Mouse (Mus musculus) MEL (cell line): ENCODE results near the gene Ankrd34c.

Experiments used
- CTCF ChIP-seq, 3 experiments: IDR thresholded peaks in 2 of 3; conservative IDR thresholded peaks in 1 of 3; 2 replicates each; pipeline ENCODE4 v1.5.1; 2011 to 2012; ENCODE audit warnings: low read length in 3 of 3, low read depth in 2 of 3, mild to moderate bottlenecking in 2 of 3, improper control_type of control experiment in 1 of 3, inconsistent platforms in 1 of 3, mixed read lengths in 1 of 3, moderate library complexity in 1 of 3; ENCODE audit not compliant: control insufficient read depth in 1 of 3, insufficient read depth in 1 of 3, poor library complexity in 1 of 3, severe bottlenecking in 1 of 3
- E2F4 ChIP-seq: IDR thresholded peaks from 2 replicates; pipeline ENCODE4 v1.6.1; 2011; ENCODE audit warnings: low read depth, low read length, improper control_type of control experiment, borderline replicate concordance
- ETS1 ChIP-seq: IDR thresholded peaks from 2 replicates; pipeline ENCODE4 v1.6.1; 2012; ENCODE audit warnings: low read depth, mild to moderate bottlenecking, inconsistent platforms, low read length, improper control_type of control experiment, moderate library complexity
- GABPA ChIP-seq: IDR thresholded peaks from 2 replicates; pipeline ENCODE4 v1.6.1; 2012; ENCODE audit warnings: low read depth, mild to moderate bottlenecking, inconsistent platforms, low read length, improper control_type of control experiment, moderate library complexity
- GATA1 ChIP-seq: IDR thresholded peaks from 2 replicates; pipeline ENCODE4 v1.6.1; 2011; ENCODE audit warnings: low read depth, low read length, improper control_type of control experiment
- MYC ChIP-seq: IDR thresholded peaks from 2 replicates; pipeline ENCODE4 v1.6.1; 2011; ENCODE audit warnings: low read depth, mild to moderate bottlenecking, low read length, improper control_type of control experiment, moderate library complexity
- POLR2A ChIP-seq, 2 experiments: IDR thresholded peaks; 2 replicates each; pipeline ENCODE4 v1.6.1; 2011 to 2012; ENCODE audit warnings: low read length in 2 of 2, mild to moderate bottlenecking in 2 of 2, control low read depth in 1 of 2, improper control_type of control experiment in 1 of 2, low read depth in 1 of 2, moderate library complexity in 1 of 2; ENCODE audit not compliant: control insufficient read depth in 1 of 2, insufficient read depth in 1 of 2, poor library complexity in 1 of 2
- TAL1 ChIP-seq: IDR thresholded peaks from 2 replicates; pipeline ENCODE4 v1.6.1; 2012; ENCODE audit warnings: mild to moderate bottlenecking, inconsistent platforms, low read length, moderate library complexity, mixed read lengths
- USF1 ChIP-seq: IDR thresholded peaks from 2 replicates; pipeline ENCODE4 v1.6.1; 2014; ENCODE audit warnings: low read depth, mild to moderate bottlenecking, inconsistent platforms, low read length, improper control_type of control experiment, moderate library complexity
- ZNF384 ChIP-seq: IDR thresholded peaks from 2 replicates; pipeline ENCODE4 v1.6.1; 2012; ENCODE audit warnings: low read depth, mild to moderate bottlenecking, inconsistent platforms, low read length, improper control_type of control experiment

DNA sequence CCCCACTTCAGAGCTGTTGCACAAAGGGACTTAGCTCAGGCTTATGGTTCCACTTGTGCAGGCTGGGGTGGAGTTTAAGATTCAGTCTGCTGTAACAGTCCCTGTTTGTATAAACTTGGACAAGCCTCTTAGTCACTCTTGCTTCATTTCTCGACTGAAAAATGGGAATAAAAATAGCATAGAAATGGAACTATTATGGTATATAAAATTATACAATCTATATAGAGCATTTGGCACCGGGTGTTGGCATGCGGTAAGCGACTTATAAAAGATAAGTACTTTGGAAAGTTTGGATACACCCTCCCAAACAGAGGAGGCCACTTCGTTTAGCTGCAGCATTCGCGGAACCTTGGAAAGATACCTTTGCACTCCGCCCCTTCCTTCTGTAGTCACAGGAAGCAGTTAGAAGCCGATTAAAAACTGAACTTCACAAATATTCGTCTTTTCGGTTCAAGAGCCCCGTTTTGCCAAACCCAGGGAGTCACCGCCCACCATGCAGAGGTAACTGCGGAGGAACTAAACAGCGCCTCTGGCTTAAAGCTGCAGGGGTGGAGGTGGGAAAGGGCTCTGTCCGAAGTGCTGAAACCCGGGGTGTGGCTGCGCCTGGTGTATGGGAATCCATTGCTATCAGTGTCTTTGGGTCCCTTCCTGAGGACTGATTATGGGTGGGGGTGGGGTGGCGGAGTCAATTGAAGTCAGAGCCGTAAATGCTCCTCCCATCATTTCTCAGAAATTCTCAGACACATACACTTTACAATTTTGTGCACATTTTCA is 1.2 kb downstream of the Ankrd34c start:
- TF ChIP-seq E2F4 (no peak), GATA1 (no peak), POLR2A (IDR thresholded peaks at IDR 0.05; ENCODE audit: control insufficient read depth in 1 of 2, insufficient read depth in 1 of 2, low read depth in 1 of 2, low read length in 2 of 2, poor library complexity in 1 of 2) (no peak), USF1 (no peak), ETS1 (no peak), MYC (no peak), CTCF (IDR thresholded peaks at IDR 0.05 in 2 of 3, conservative IDR thresholded peaks at IDR 0.05 in 1 of 3; ENCODE audit: control insufficient read depth in 1 of 3, insufficient read depth in 1 of 3, low read depth in 2 of 3, low read length in 3 of 3, poor library complexity in 1 of 3, severe bottlenecking in 1 of 3) (no peak), TAL1 (no peak), ZNF384 (no peak), GABPA (no peak)
